Mouse (Mus musculus): ENCODE results near the gene Tbcd. TPM values are rescaled to one million over a fixed set of nuclear protein-coding genes. Genes with fewer than 3 reads are reported as not detected.

Tbcd gene
- total RNA-seq (2021): 10 to 100 TPM; 45.9 to 48.2 TPM
- long read RNA-seq, experiment 1, full-length matches to known transcripts: 1 of 5 reads
- long read RNA-seq, experiment 1, partial matches to known transcripts: 4 of 5 reads
- long read RNA-seq, experiment 1, other reads (novel, unspliced or antisense): 0 of 5 reads
- long read RNA-seq, experiment 2, partial matches to known transcripts: 4 of 7 reads
- long read RNA-seq, experiment 2, other reads (novel, unspliced or antisense): 3 of 7 reads

GRCm38 (mm10) chr11:121451753-121452635 is at the start of gene Tbcd:
Gene Tbcd, plus strand, starts transcription at chr11:121451949.
- DNase-seq (ENCODE audit: low spot score in 2 of 2): peak; percentile 96
- intact Hi-C loops (cut with DNase I): loop anchor here (5.0 kb wide), 1 partner anchor 95 kb away; no protein-coding TSS in a partner anchor

GRCm38 (mm10) chr11:121407366-121408155 is 44.2 kb upstream of the Tbcd start:
- DNase-seq (ENCODE audit: low spot score in 2 of 2): peak; percentile 55 to 82
- intact Hi-C loops (cut with DNase I): no loop called here

- no peak for DNase-seq (ENCODE audit: low spot score in 2 of 2)
- intact Hi-C loops (cut with DNase I): no loop called here
Measured at GRCm38 (mm10) chr11:121414762-121415161, 37.0 kb upstream of the Tbcd start.

- intact Hi-C loops (cut with DNase I): no loop called here
- no peak for DNase-seq (ENCODE audit: low spot score in 2 of 2)
Measured at GRCm38 (mm10) chr11:121415351-121415750, 36.4 kb upstream of the Tbcd start.

GRCm38 (mm10) chr11:121417971-121418370 is 33.8 kb upstream of the Tbcd start:
- DNase-seq (ENCODE audit: low spot score in 2 of 2): no peak
- intact Hi-C loops (cut with DNase I): no loop called here

GRCm38 (mm10) chr11:121418932-121419331 is 32.8 kb upstream of the Tbcd start:
- DNase-seq (ENCODE audit: low spot score in 2 of 2): no peak
- intact Hi-C loops (cut with DNase I): no loop called here

- intact Hi-C loops (cut with DNase I): loop anchor here (5.0 kb wide), 1 partner anchor 33 kb away; the partner anchor contains the start of gene Rab40b
- DNase-seq (ENCODE audit: low spot score in 2 of 2): no peak
Measured at GRCm38 (mm10) chr11:121420379-121420778, 31.4 kb upstream of the Tbcd start.

- intact Hi-C loops (cut with DNase I): loop anchor here (5.0 kb wide), 1 partner anchor 34 kb away; the partner anchor contains the start of gene Rab40b
- peak; percentile 99 to 100 for DNase-seq (ENCODE audit: low spot score in 2 of 2)
Measured at GRCm38 (mm10) chr11:121420830-121421552, 30.8 kb upstream of the Tbcd start, which contains the start of gene Fn3krp. Gene Fn3krp, plus strand, starts transcription at chr11:121421401.

- intact Hi-C loops (cut with DNase I): loop anchor here (5.0 kb wide), 1 partner anchor 34 kb away; the partner anchor contains the start of gene Rab40b
- no peak for DNase-seq (ENCODE audit: low spot score in 2 of 2)
Measured at GRCm38 (mm10) chr11:121421553-121422173, 30.1 kb upstream of the Tbcd start.

- DNase-seq (ENCODE audit: low spot score in 2 of 2): no peak
- intact Hi-C loops (cut with DNase I): no loop called here
Measured at GRCm38 (mm10) chr11:121433397-121433796, 18.4 kb upstream of the Tbcd start.

GRCm38 (mm10) chr11:121434156-121435155 is 17.3 kb upstream of the Tbcd start, which contains the start of gene Fn3k:
Gene Fn3k, plus strand, starts transcription at chr11:121434913.
- intact Hi-C loops (cut with DNase I): no loop called here
- DNase-seq (ENCODE audit: low spot score in 2 of 2): peak; percentile 94 to 98

- intact Hi-C loops (cut with DNase I): no loop called here
- no peak for DNase-seq (ENCODE audit: low spot score in 2 of 2)
Measured at GRCm38 (mm10) chr11:121437236-121437635, 14.5 kb upstream of the Tbcd start.

- DNase-seq (ENCODE audit: low spot score in 2 of 2): no peak
- intact Hi-C loops (cut with DNase I): no loop called here
Measured at GRCm38 (mm10) chr11:121439686-121440292, 12.0 kb upstream of the Tbcd start.

GRCm38 (mm10) chr11:121441653-121442052 is 10.1 kb upstream of the Tbcd start:
- DNase-seq (ENCODE audit: low spot score in 2 of 2): no peak
- intact Hi-C loops (cut with DNase I): no loop called here

- DNase-seq (ENCODE audit: low spot score in 2 of 2): no peak
Measured at GRCm38 (mm10) chr11:121442076-121442475, 9.7 kb upstream of the Tbcd start.

GRCm38 (mm10) chr11:121451216-121451726 is 478 bp upstream of the Tbcd start:
- intact Hi-C loops (cut with DNase I): loop anchor here (5.0 kb wide), 1 partner anchor 94 kb away; no protein-coding TSS in a partner anchor
- no peak for DNase-seq (ENCODE audit: low spot score in 2 of 2)

More at GRCm38 (mm10) chr11:121442076-121442475, 9.7 kb upstream of the Tbcd start:
- intact Hi-C loops (cut with DNase I): no loop called here

Measured in left cerebral cortex, postnatal 14 days (tissue).